ENCODE assay signal across 35 mouse cellular contexts in the genomic region with DNA sequence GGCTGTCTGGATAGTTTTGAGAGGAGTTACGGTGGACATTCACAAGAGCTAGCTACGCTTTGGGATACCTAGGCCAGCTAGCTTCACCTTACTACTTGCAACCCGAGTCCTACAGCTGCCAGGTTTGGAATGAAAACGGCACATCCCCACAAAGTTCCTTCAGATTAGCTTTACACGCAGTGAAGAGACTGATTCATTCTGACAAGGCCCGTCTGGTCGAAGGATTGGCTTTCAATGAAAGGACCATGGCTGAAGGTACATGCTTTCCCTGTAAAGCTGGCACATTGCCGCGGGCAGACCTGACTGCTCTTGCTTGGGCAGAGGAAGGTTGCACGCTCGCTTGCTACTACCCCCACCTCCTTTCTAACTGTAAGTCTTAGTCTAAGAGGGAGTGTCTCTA. TPM values are rescaled to one million over a fixed set of nuclear protein-coding genes. Genes with fewer than 3 reads are reported as not detected.
DNase-seq lines count a peak whose midpoint lies in the region; ATAC-seq lines count a peak whose summit lies in the region.
"Had no signal": no experiment of that assay in that cellular context is flagged by ENCODE, and none has a peak within 500 bp of the region (broad histone marks: within the 10 kb centered on the region; RNA-seq: fewer than 3 reads in every experiment).

No protein-coding gene starts in this region.

- H3K27me3 ChIP-seq in intestine, embryonic 14.5 days (replicated peaks; ENCODE audit: control insufficient read depth, insufficient read depth, low read length), result peaks cover 54% of the 10 kb centered on the region
- H3K27me3 ChIP-seq in intestine, embryonic 16.5 days (replicated peaks; ENCODE audit: control insufficient read depth, insufficient read depth, low read length), result peaks cover 32% of the 10 kb centered on the region
- H3K27me3 ChIP-seq in midbrain, embryonic 11.5 days (ENCODE audit: control insufficient read depth, insufficient read depth, low read length), result peaks cover 44% of the 10 kb centered on the region
- peaks cover 76% of the 10 kb centered on the region for H3K27me3 ChIP-seq in midbrain, embryonic 10.5 days (ENCODE audit: low read depth, poor library complexity, severe bottlenecking)
- peaks cover 71% of the 10 kb centered on the region for H3K27me3 ChIP-seq in embryonic facial prominence, embryonic 13.5 days
- H3K27me3 ChIP-seq in embryonic facial prominence, embryonic 15.5 days, result peaks cover 61% of the 10 kb centered on the region

- H3K4me2 ChIP-seq in intestine, embryonic 14.5 days (ENCODE audit: low read length), result no peak overlapping the region
- no peak overlapping the region for H3K4me2 ChIP-seq in intestine, embryonic 16.5 days (ENCODE audit: low read depth, low read length)
- no peak overlapping the region for H3K4me2 ChIP-seq in midbrain, embryonic 11.5 days
- H3K4me2 ChIP-seq in embryonic facial prominence, embryonic 13.5 days, result 0 out of 2 replicates have a peak overlapping the region, but pooled peaks have one; percentile 100
- H3K4me2 ChIP-seq in embryonic facial prominence, embryonic 15.5 days (replicated peaks), result 0 out of 2 replicates have a peak overlapping the region, but pooled peaks have one; percentile 99

- H3K36me3 ChIP-seq in intestine, embryonic 14.5 days (ENCODE audit: control insufficient read depth, insufficient read depth, low read length), result no peaks in the 10 kb centered on the region
- no peaks in the 10 kb centered on the region for H3K36me3 ChIP-seq in intestine, embryonic 16.5 days (ENCODE audit: control insufficient read depth, insufficient read depth, low read length)
- H3K36me3 ChIP-seq in midbrain, embryonic 11.5 days (ENCODE audit: control insufficient read depth, insufficient read depth, low read length), result no peaks in the 10 kb centered on the region
- H3K36me3 ChIP-seq in midbrain, embryonic 10.5 days, result no peaks in the 10 kb centered on the region
- H3K36me3 ChIP-seq in embryonic facial prominence, embryonic 13.5 days, result no peaks in the 10 kb centered on the region
- H3K36me3 ChIP-seq in embryonic facial prominence, embryonic 15.5 days, result no peaks in the 10 kb centered on the region
- H3K36me3 ChIP-seq: forebrain, embryonic 10.5 days; heart, embryonic 12.5 days; hindbrain, embryonic 12.5 days; stomach, embryonic 15.5 days had no signal

- no peaks in the 10 kb centered on the region for H3K9me3 ChIP-seq in intestine, embryonic 14.5 days (ENCODE audit: control insufficient read depth, low read length)
- H3K9me3 ChIP-seq in intestine, embryonic 16.5 days (ENCODE audit: control insufficient read depth, low read length), result no peaks in the 10 kb centered on the region
- H3K9me3 ChIP-seq in midbrain, embryonic 11.5 days (ENCODE audit: control insufficient read depth, low read length), result no peaks in the 10 kb centered on the region
- no peaks in the 10 kb centered on the region for H3K9me3 ChIP-seq in midbrain, embryonic 10.5 days (replicated peaks)
- no peaks in the 10 kb centered on the region for H3K9me3 ChIP-seq in embryonic facial prominence, embryonic 13.5 days
- no peaks in the 10 kb centered on the region for H3K9me3 ChIP-seq in embryonic facial prominence, embryonic 15.5 days (replicated peaks)
- H3K9me3 ChIP-seq: forebrain, embryonic 10.5 days; heart, embryonic 12.5 days; hindbrain, embryonic 12.5 days; stomach, embryonic 15.5 days had no signal

- 0 out of 2 replicates have a peak, but pooled peaks cover 4% of the 10 kb centered on the region for H3K4me1 ChIP-seq in intestine, embryonic 14.5 days (replicated peaks; ENCODE audit: control insufficient read depth, insufficient read depth, low read length)
- H3K4me1 ChIP-seq in intestine, embryonic 16.5 days (ENCODE audit: control insufficient read depth, insufficient read depth, low read length), result peaks cover 5% of the 10 kb centered on the region; the same call in 1 of the 2 replicates
- H3K4me1 ChIP-seq in midbrain, embryonic 11.5 days (ENCODE audit: control insufficient read depth, insufficient read depth, low read length), result peaks cover 8% of the 10 kb centered on the region; the same call in 1 of the 2 replicates
- peaks cover 17% of the 10 kb centered on the region for H3K4me1 ChIP-seq in midbrain, embryonic 10.5 days
- peaks cover 19% of the 10 kb centered on the region for H3K4me1 ChIP-seq in embryonic facial prominence, embryonic 13.5 days
- peaks cover 15% of the 10 kb centered on the region for H3K4me1 ChIP-seq in embryonic facial prominence, embryonic 15.5 days

- H3K27ac ChIP-seq in intestine, embryonic 14.5 days (ENCODE audit: low read depth), result no peak overlapping the region
- H3K27ac ChIP-seq in intestine, embryonic 16.5 days (ENCODE audit: low read length), result no peak overlapping the region
- H3K27ac ChIP-seq in midbrain, embryonic 11.5 days (ENCODE audit: low read depth, low read length), result no peak overlapping the region
- no peak overlapping the region for H3K27ac ChIP-seq in midbrain, embryonic 10.5 days (replicated peaks)
- H3K27ac ChIP-seq in embryonic facial prominence, embryonic 13.5 days, result no peak overlapping the region
- H3K27ac ChIP-seq in embryonic facial prominence, embryonic 15.5 days (replicated peaks), result 0 out of 2 replicates have a peak overlapping the region, but pooled peaks have one; percentile 22
- H3K27ac ChIP-seq: forebrain, embryonic 10.5 days; hindbrain, embryonic 12.5 days; layer of hippocampus, adult 2 months; macrophage; stomach, embryonic 15.5 days had no signal

- 59% methylated on average over 11 of the region's 11 CpGs for WGBS in intestine, embryonic 14.5 days
- 62% methylated on average over 11 of the region's 11 CpGs for WGBS in intestine, embryonic 16.5 days
- 45% methylated on average over 11 of the region's 11 CpGs for WGBS in midbrain, embryonic 11.5 days
- 46% methylated on average over 11 of the region's 11 CpGs for WGBS in midbrain, embryonic 10.5 days
- 38% methylated on average over 11 of the region's 11 CpGs for WGBS in embryonic facial prominence, embryonic 13.5 days
- 31% methylated on average over 11 of the region's 11 CpGs for WGBS in embryonic facial prominence, embryonic 15.5 days

- ATAC-seq in intestine, embryonic 14.5 days (replicated peaks; ENCODE audit: low FRiP score, low TSS enrichment, low read depth), result no peak
- ATAC-seq in intestine, embryonic 16.5 days, result no peak
- ATAC-seq in midbrain, embryonic 11.5 days (ENCODE audit: low FRiP score), result no peak
- ATAC-seq in embryonic facial prominence, embryonic 13.5 days (ENCODE audit: insufficient number of reproducible peaks, insufficient read depth, low FRiP score, low TSS enrichment, low read depth), result no peak
- no peak for ATAC-seq in embryonic facial prominence, embryonic 15.5 days (ENCODE audit: insufficient number of reproducible peaks, low FRiP score, low TSS enrichment, low read depth)
- no peak for ATAC-seq in granulocyte monocyte progenitor cell, adult 5-6 weeks (replicated peaks; ENCODE audit: poor library complexity, severe bottlenecking)
- ATAC-seq: forebrain, embryonic 16.5 days had no signal

- H3K4me3 ChIP-seq in intestine, embryonic 14.5 days (ENCODE audit: low read depth, low read length), result no peak overlapping the region
- H3K4me3 ChIP-seq in intestine, embryonic 16.5 days (ENCODE audit: low read length), result no peak overlapping the region
- H3K4me3 ChIP-seq in midbrain, embryonic 11.5 days (ENCODE audit: low read depth, low read length), result no peak overlapping the region
- no peak overlapping the region for H3K4me3 ChIP-seq in midbrain, embryonic 10.5 days
- no peak overlapping the region for H3K4me3 ChIP-seq in embryonic facial prominence, embryonic 13.5 days
- H3K4me3 ChIP-seq in embryonic facial prominence, embryonic 15.5 days (replicated peaks), result no peak overlapping the region
- H3K4me3 ChIP-seq: layer of hippocampus, adult 2 months; stomach, embryonic 15.5 days had no signal

- no peak overlapping the region for H3K9ac ChIP-seq in intestine, embryonic 14.5 days (ENCODE audit: low read length)
- no peak overlapping the region for H3K9ac ChIP-seq in intestine, embryonic 16.5 days (ENCODE audit: low read depth, low read length)
- no peak overlapping the region for H3K9ac ChIP-seq in midbrain, embryonic 11.5 days (ENCODE audit: low read length)
- H3K9ac ChIP-seq in embryonic facial prominence, embryonic 13.5 days, result no peak overlapping the region
- no peak overlapping the region for H3K9ac ChIP-seq in embryonic facial prominence, embryonic 15.5 days
- H3K9ac ChIP-seq: heart, embryonic 12.5 days; hindbrain, embryonic 12.5 days; stomach, embryonic 15.5 days had no signal

- DNase-seq in intestine, embryonic 14.5 days (ENCODE audit: low spot score), result peak; percentile 57
- DNase-seq in midbrain, embryonic 11.5 days (ENCODE audit: low spot score, missing footprints), result peak; percentile 85
- no peak for DNase-seq in midbrain, embryonic 10.5 days (ENCODE audit: low spot score)
- DNase-seq in thymus, postnatal 36 days, result no peak
- DNase-seq: adrenal gland, adult 2 months; cerebellum, adult 11 months; cerebellum, postnatal 36 days; embryo, embryonic 11 days; gastrocnemius, postnatal 10 days; heart, adult 11 months; heart, postnatal 14 days; kidney, postnatal 10 days; layer of hippocampus, postnatal 36 days; right cerebral cortex, adult 18-20 months; right cerebral cortex, postnatal 4 days; thymus, adult 2 months had no signal

RNA-seq across cellular contexts. Expression of gene Gjb2, which starts 1.2 kb away (rescaled TPM):
- 2.2 and 3.7 TPM in 2 replicates for polyA plus RNA-seq in intestine, embryonic 14.5 days (2014; fragmentation: Nextera tagmentation; extraction: Ambion mirVana)
- 8.3 and 9.0 TPM in 2 replicates for polyA plus RNA-seq in intestine, embryonic 16.5 days (2015; fragmentation: Nextera tagmentation; extraction: Ambion mirVana)
- 6.7 and 7.5 TPM in 2 replicates for polyA plus RNA-seq in midbrain, embryonic 11.5 days (2014; fragmentation: Nextera tagmentation; extraction: Ambion mirVana)
- polyA plus RNA-seq in midbrain, embryonic 10.5 days (2016; fragmentation: Nextera tagmentation; extraction: Ambion mirVana), result 0.70 and 3.4 TPM in 2 replicates
- polyA plus RNA-seq in embryonic facial prominence, embryonic 13.5 days (2015; fragmentation: Nextera tagmentation; extraction: Ambion mirVana), result 30.1 and 31.4 TPM in 2 replicates
- polyA plus RNA-seq in embryonic facial prominence, embryonic 15.5 days (2015; fragmentation: Nextera tagmentation; extraction: Ambion mirVana), result 53.0 and 54.3 TPM in 2 replicates
- not detected in 2 replicates for total RNA-seq in granulocyte monocyte progenitor cell, adult 5-6 weeks (2014; fragmentation: Nextera tagmentation)
- total RNA-seq in granulocyte monocyte progenitor cell, adult 5-6 weeks (2017), result not detected in 2 replicates
- total RNA-seq: MEL had no signal
- polyA plus RNA-seq: C2C12, macrophage had no signal

RNA-seq across cellular contexts. Expression of gene Gm4491, which starts 10.0 kb away (rescaled TPM):
- not detected in 2 replicates for polyA plus RNA-seq in intestine, embryonic 14.5 days (2014; fragmentation: Nextera tagmentation; extraction: Ambion mirVana)
- not detected in 2 replicates for polyA plus RNA-seq in intestine, embryonic 16.5 days (2015; fragmentation: Nextera tagmentation; extraction: Ambion mirVana)
- polyA plus RNA-seq in midbrain, embryonic 11.5 days (2014; fragmentation: Nextera tagmentation; extraction: Ambion mirVana), result not detected in 2 replicates
- polyA plus RNA-seq in midbrain, embryonic 10.5 days (2016; fragmentation: Nextera tagmentation; extraction: Ambion mirVana), result not detected in 2 replicates
- polyA plus RNA-seq in embryonic facial prominence, embryonic 13.5 days (2015; fragmentation: Nextera tagmentation; extraction: Ambion mirVana), result 0.13 TPM in 1 of 2 replicates, not detected in the other
- polyA plus RNA-seq in embryonic facial prominence, embryonic 15.5 days (2015; fragmentation: Nextera tagmentation; extraction: Ambion mirVana), result 0.14 TPM in 1 of 2 replicates, not detected in the other
- not detected in 2 replicates for total RNA-seq in granulocyte monocyte progenitor cell, adult 5-6 weeks (2014; fragmentation: Nextera tagmentation)
- total RNA-seq in granulocyte monocyte progenitor cell, adult 5-6 weeks (2017), result not detected in 2 replicates
- total RNA-seq: adrenal gland, adult 2 months; adrenal gland, postnatal 4 days; gastrocnemius, postnatal 10 days; heart, postnatal 14 days; MEL; monocyte, adult 5-6 weeks had no signal
- polyA plus RNA-seq: adrenal gland, adult 2 months; C2C12; forebrain, embryonic 10.5 days; forebrain, embryonic 16.5 days; heart, embryonic 12.5 days; hindbrain, embryonic 12.5 days; limb, embryonic 14.5 days; liver, embryonic 16.5 days; lung, embryonic 16.5 days; macrophage; neural tube, embryonic 11.5 days; stomach, embryonic 15.5 days; thymus, adult 2 months had no signal

RNA-seq across cellular contexts. Expression of gene Gjb6, which starts 27.7 kb away (rescaled TPM):
- not detected in 2 replicates for polyA plus RNA-seq in intestine, embryonic 14.5 days (2014; fragmentation: Nextera tagmentation; extraction: Ambion mirVana)
- 0.10 and 0.20 TPM in 2 replicates for polyA plus RNA-seq in intestine, embryonic 16.5 days (2015; fragmentation: Nextera tagmentation; extraction: Ambion mirVana)
- 2.9 and 3.0 TPM in 2 replicates for polyA plus RNA-seq in midbrain, embryonic 11.5 days (2014; fragmentation: Nextera tagmentation; extraction: Ambion mirVana)
- polyA plus RNA-seq in midbrain, embryonic 10.5 days (2016; fragmentation: Nextera tagmentation; extraction: Ambion mirVana), result 0.38 and 0.94 TPM in 2 replicates
- polyA plus RNA-seq in embryonic facial prominence, embryonic 13.5 days (2015; fragmentation: Nextera tagmentation; extraction: Ambion mirVana), result 20.4 and 22.1 TPM in 2 replicates
- 19.4 and 24.8 TPM in 2 replicates for polyA plus RNA-seq in embryonic facial prominence, embryonic 15.5 days (2015; fragmentation: Nextera tagmentation; extraction: Ambion mirVana)
- total RNA-seq in granulocyte monocyte progenitor cell, adult 5-6 weeks (2014; fragmentation: Nextera tagmentation), result not detected in 2 replicates
- total RNA-seq in granulocyte monocyte progenitor cell, adult 5-6 weeks (2017), result not detected in 2 replicates
- total RNA-seq: adrenal gland, adult 2 months; adrenal gland, postnatal 4 days; heart, postnatal 14 days; MEL; monocyte, adult 5-6 weeks had no signal
- polyA plus RNA-seq: adrenal gland, adult 2 months; C2C12; liver, embryonic 16.5 days; macrophage had no signal

RNA-seq across cellular contexts. Expression of gene Gja3, which starts 47.8 kb away (rescaled TPM):
- polyA plus RNA-seq in intestine, embryonic 14.5 days (2014; fragmentation: Nextera tagmentation; extraction: Ambion mirVana), result 0.16 and 0.23 TPM in 2 replicates
- polyA plus RNA-seq in intestine, embryonic 16.5 days (2015; fragmentation: Nextera tagmentation; extraction: Ambion mirVana), result 0.13 and 0.26 TPM in 2 replicates
- polyA plus RNA-seq in midbrain, embryonic 11.5 days (2014; fragmentation: Nextera tagmentation; extraction: Ambion mirVana), result 0.44 TPM in 1 of 2 replicates, not detected in the other
- 0.15 TPM in 1 of 2 replicates, not detected in the other for polyA plus RNA-seq in midbrain, embryonic 10.5 days (2016; fragmentation: Nextera tagmentation; extraction: Ambion mirVana)
- polyA plus RNA-seq in embryonic facial prominence, embryonic 13.5 days (2015; fragmentation: Nextera tagmentation; extraction: Ambion mirVana), result 1.3 and 1.4 TPM in 2 replicates
- polyA plus RNA-seq in embryonic facial prominence, embryonic 15.5 days (2015; fragmentation: Nextera tagmentation; extraction: Ambion mirVana), result 9.5 and 13.0 TPM in 2 replicates
- not detected in 2 replicates for total RNA-seq in granulocyte monocyte progenitor cell, adult 5-6 weeks (2014; fragmentation: Nextera tagmentation)
- total RNA-seq in granulocyte monocyte progenitor cell, adult 5-6 weeks (2017), result not detected in 2 replicates
- total RNA-seq: adrenal gland, adult 2 months; MEL; monocyte, adult 5-6 weeks had no signal
- polyA plus RNA-seq: macrophage had no signal

Comparison
In these comparisons a context has a peak if more than half of its experiments do, and no peak if none do; other contexts are left out.
1. DNase-seq: peak in intestine, embryonic 14.5 days (single experiment) and midbrain, embryonic 11.5 days (single experiment); none in midbrain, embryonic 10.5 days (single experiment) and thymus, postnatal 36 days (0 of 2).
2. H3K4me2 ChIP-seq: peak in embryonic facial prominence, embryonic 13.5 days (single experiment) and embryonic facial prominence, embryonic 15.5 days (single experiment); none in intestine, embryonic 14.5 days (single experiment), intestine, embryonic 16.5 days (single experiment) and midbrain, embryonic 11.5 days (single experiment).